Mouse (Mus musculus) liver, embryonic 14.5 days (tissue): ENCODE results near the gene Abhd18. TPM values are rescaled to one million over a fixed set of nuclear protein-coding genes. Genes with fewer than 3 reads are reported as not detected.

Experiments used
- ATAC-seq: fragments of 200-750 bp; cut with Nextera tagmentation; 2 replicates; pipeline ENCODE4 v1.8.0; 2017; ENCODE audit warnings: moderate number of reproducible peaks, mild to moderate bottlenecking, moderate library complexity; ENCODE audit not compliant: insufficient read depth
- DNase-seq, 3 experiments: peaks; one replicate each; pipeline ENCODE4 v3.0.0-alpha.2; 2012 to 2013; ENCODE audit warnings: low read depth in 3 of 3, low spot score in 3 of 3
- H3K27ac ChIP-seq: fragments of 300-500 bp; sonication (generic); 2 replicates; pipeline ENCODE4 v1.5.1; 2014; ENCODE audit warnings: moderate library complexity, mild to moderate bottlenecking, control low read depth, inconsistent platforms
- H3K27me3 ChIP-seq: fragments of 300-500 bp; sonication (generic); 2 replicates; pipeline ENCODE4 v1.6.1; 2014; ENCODE audit warnings: mild to moderate bottlenecking, low read length, moderate library complexity; ENCODE audit not compliant: control insufficient read depth, insufficient read depth
- H3K36me3 ChIP-seq: fragments of 300-500 bp; sonication (generic); replicated peaks from 2 replicates; pipeline ENCODE4 v1.6.1; 2014; ENCODE audit warnings: low read depth; ENCODE audit not compliant: control insufficient read depth, insufficient read depth
- H3K4me1 ChIP-seq, 2 experiments: fragments of 200-500 bp in 1 of 2; fragments of 300-500 bp in 1 of 2; sonication (generic) in 1 of 2; replicated peaks; 2 replicates each; pipeline ENCODE4 v1.6.1; 2012 to 2014; ENCODE audit warnings: antibody characterized with exemption in 1 of 2, inconsistent platforms in 1 of 2, low read length in 1 of 2; ENCODE audit not compliant: control insufficient read depth in 2 of 2, insufficient read depth in 2 of 2
- H3K4me2 ChIP-seq: fragments of 300-500 bp; sonication (generic); 2 replicates; pipeline ENCODE4 v1.6.1; 2014; ENCODE audit warnings: low read depth, mild to moderate bottlenecking, control low read depth, moderate library complexity
- H3K4me3 ChIP-seq, 2 experiments: fragments of 200-500 bp in 1 of 2; fragments of 300-500 bp in 1 of 2; sonication (generic) in 1 of 2; 2 replicates each; pipeline ENCODE4 v1.5.1; 2012 to 2014; ENCODE audit warnings: low read depth in 2 of 2, low read length in 2 of 2, mild to moderate bottlenecking in 2 of 2, control low read depth in 1 of 2, inconsistent platforms in 1 of 2, moderate library complexity in 1 of 2; ENCODE audit not compliant: insufficient read depth in 1 of 2
- H3K9ac ChIP-seq: fragments of 300-500 bp; sonication (generic); replicated peaks from 2 replicates; pipeline ENCODE4 v1.6.1; 2014; ENCODE audit warnings: mild to moderate bottlenecking, control low read depth, moderate library complexity
- H3K9me3 ChIP-seq: fragments of 300-500 bp; sonication (generic); 2 replicates; pipeline ENCODE4 v1.6.1; 2016; ENCODE audit warnings: low read length, mixed read lengths; ENCODE audit not compliant: control insufficient read depth
- CTCF ChIP-seq: IDR thresholded peaks from 2 replicates; pipeline ENCODE4 v1.5.1; 2016; ENCODE audit warnings: antibody characterized with exemption, low read depth, control low read depth
- EP300 ChIP-seq: IDR thresholded peaks from 2 replicates; pipeline ENCODE4 v1.6.1; 2016; ENCODE audit warnings: antibody characterized with exemption, low read depth
- WGBS: fragments of 180-500 bp; shearing (Covaris S2); extraction: QIAGEN DNeasy Blood & Tissue Kit; methylation state at CpG from one replicate; pipeline ENCODE4 v1.1.7; 2014; ENCODE audit not compliant: insufficient replicate concordance; 5-methylcytosine and 5-hydroxymethylcytosine counted together
- polyA plus RNA-seq, 2 experiments: library from polyadenylated mRNA; depleted of rRNA in 1 of 2; stranded (reverse) in 1 of 2; unstranded in 1 of 2; fragments of >200 nt; fragmentation: Nextera tagmentation in 1 of 2; extraction: Ambion mirVana in 1 of 2; gene quantifications; 2 replicates each; pipeline versions ENCODE4 v1.2.1 to v1.2.3; 2012 to 2014

The Abhd18 gene
- polyA plus RNA-seq, 2 experiments: 2.1 to 2.2 TPM

DNA sequence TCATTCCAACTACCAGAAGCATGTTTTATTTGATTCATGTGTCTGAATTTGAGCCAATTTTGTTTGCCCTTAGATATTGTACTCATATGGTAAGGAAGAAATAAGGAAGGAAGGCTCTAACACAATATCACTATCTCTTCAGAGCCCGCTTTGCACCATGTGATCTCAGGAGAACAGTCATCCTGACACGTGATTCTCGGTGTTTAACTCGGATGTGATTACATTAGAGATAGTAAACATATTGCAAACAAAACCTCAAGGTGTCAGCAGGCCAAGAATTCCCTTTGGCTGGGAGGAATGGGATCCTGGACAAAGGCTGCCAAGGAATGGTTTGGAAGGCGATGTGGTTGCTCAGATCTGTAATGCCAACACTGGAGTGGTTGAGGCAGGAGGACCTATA lies 91.4 kb downstream of the Abhd18 start:
- no peak overlapping the region for H3K27ac ChIP-seq
- ATAC-seq (no peak), DNase-seq (no peak)
- no peak overlapping the region for H3K4me3 ChIP-seq
- H3K9ac ChIP-seq: no peak overlapping the region
- 65% methylated on average over 5 of the region's 5 CpGs for WGBS
- no peak overlapping the region for H3K4me2 ChIP-seq
- TF ChIP-seq CTCF (no peak), EP300 (no peak)
- no peaks in the 10 kb centered on the region for H3K4me1 ChIP-seq
- H3K9me3 ChIP-seq: no peaks in the 10 kb centered on the region
- no peaks in the 10 kb centered on the region for H3K27me3 ChIP-seq
- H3K36me3 ChIP-seq: no peaks in the 10 kb centered on the region

DNA sequence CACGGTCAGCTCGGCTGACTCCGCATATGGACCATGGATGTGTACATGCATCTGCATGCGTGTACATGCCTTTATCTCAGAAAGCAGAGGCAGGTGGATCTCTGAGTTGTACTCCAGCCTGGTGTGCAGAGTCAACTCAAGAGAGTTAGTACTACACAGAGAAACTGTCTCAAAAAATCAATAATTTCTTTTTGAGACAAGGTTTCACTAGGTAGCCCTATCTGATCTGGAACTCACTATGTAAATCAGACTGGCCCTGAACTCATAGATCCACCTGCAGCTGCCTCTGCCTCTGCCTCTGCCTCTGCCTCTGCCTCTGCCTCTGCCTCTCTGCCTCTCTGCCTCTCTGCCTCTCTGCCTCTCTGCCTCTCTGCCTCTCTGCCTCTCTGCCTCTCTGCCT lies 91.8 kb downstream of the Abhd18 start:
- Histone ChIP-seq H3K9ac (no peak overlapping the region), H3K4me3 (no peak overlapping the region), H3K4me2 (no peak overlapping the region), H3K4me1 (no peaks in the 10 kb centered on the region), H3K27me3 (no peaks in the 10 kb centered on the region), H3K36me3 (no peaks in the 10 kb centered on the region), H3K9me3 (no peaks in the 10 kb centered on the region), H3K27ac (no peak overlapping the region)
- no peak for ATAC-seq
- WGBS: 84% methylated on average over 4 of the region's 4 CpGs
- no peak for DNase-seq
- TF ChIP-seq EP300 (no peak), CTCF (no peak)

GRCm38 (mm10) chr3:40939019-40939418 lies 92.2 kb downstream of the Abhd18 start:
- Histone ChIP-seq H3K9ac (no peak overlapping the region), H3K27ac (no peak overlapping the region), H3K4me1 (no peaks in the 10 kb centered on the region), H3K4me2 (no peak overlapping the region), H3K9me3 (no peaks in the 10 kb centered on the region), H3K36me3 (no peaks in the 10 kb centered on the region), H3K4me3 (no peak overlapping the region), H3K27me3 (no peaks in the 10 kb centered on the region)
- no peak for ATAC-seq
- no peak for DNase-seq
- TF ChIP-seq EP300 (no peak), CTCF (no peak)

DNA sequence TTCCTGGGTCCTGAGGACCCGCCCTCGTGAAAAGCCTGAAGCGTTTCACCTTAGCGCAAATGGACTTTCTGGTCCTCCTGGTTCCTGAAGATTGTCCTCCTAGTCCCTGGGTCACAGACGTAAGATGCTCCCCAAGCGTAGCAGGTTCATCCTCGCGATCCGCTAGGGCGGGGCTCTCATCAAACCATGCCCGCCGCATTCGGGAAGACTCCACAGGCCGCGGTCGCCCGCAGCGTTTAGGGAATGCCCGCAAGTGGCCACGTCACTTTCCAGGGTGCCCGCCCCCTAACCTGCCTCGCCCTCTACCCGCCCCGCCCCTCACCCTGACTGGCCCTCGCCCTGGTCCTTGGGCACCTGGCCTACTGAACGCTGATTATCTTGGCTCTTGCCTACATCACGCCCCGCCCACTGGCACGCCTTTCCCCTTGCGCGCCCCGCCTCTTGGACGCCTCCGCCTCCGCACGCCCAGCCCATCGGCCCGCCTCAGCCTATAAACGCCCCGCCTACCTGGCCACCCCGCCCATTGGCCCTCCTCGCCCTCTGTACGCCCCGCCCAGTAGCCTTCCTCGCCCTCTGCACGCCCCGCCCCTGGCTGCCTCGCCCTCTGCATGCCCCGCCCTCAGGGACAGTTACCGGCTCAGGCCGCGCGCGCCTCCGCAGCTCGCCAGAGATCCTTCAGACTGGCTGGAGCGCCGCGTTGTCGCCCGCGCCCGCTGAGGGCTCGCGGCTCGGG lies 102.6 kb downstream of the Abhd18 start, which contains the start of gene Larp1b:
Gene Larp1b, plus strand, starts transcription at position 659 of the 733 bp plus-strand sequence.
- Histone ChIP-seq H3K4me1 (peaks cover 6 to 8% of the 10 kb centered on the region in 2 experiments), H3K36me3 (no peaks in the 10 kb centered on the region), H3K27ac (peak within 1 kb of the TSS; percentile 74), H3K27me3 (peaks cover 4% of the 10 kb centered on the region), H3K4me3 (peak within 1 kb of the TSS; percentile 88 to 90), H3K9me3 (no peaks in the 10 kb centered on the region), H3K4me2 (peak within 1 kb of the TSS; percentile 95), H3K9ac (peak within 1 kb of the TSS; percentile 92)
- DNase-seq: peak; percentile 94 to 97 (median 94)
- peak; percentile 90 for ATAC-seq
- under 1% methylated on average over 66 of the region's 66 CpGs for WGBS
- TF ChIP-seq EP300 (no peak), CTCF (peak; percentile 6; the same call in 1 of the 2 replicates)

DNA sequence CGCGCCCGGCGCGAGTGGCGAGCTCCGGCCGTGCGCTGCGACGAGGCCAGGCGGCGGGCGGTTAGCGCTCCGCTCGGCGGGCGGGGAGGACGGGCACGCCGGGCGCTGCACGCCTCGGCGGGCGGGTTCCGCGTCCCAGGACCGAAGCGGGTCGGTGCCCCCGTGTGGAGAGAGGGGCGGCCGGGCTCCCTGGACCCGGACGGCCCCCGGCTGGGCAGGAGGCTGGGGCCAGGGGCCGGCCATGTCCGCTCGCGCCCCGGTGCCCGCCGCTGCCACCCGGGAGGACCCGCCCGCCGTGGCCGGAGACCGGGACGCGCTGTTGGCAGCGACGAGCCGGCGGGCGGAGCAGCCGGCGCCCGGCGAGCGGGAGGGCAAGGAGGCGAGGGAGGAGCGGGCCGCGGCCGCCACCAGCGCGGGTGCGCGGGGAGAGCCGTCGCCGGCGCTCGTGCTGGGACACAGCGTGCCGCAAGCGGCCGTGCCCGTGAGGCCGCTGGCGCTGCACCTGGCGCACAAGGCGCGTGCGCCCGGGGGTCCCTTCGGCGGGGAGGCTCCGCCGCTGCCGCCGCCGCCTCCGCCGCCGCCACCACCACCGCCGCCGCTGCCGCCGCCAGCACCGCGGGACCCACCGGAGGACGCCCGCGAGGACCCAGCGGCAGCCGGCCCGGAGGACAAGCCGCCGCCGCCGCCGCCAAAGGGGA lies 103.3 kb downstream of the Abhd18 start:
- peak overlapping the region; percentile 88 to 90 for H3K4me3 ChIP-seq
- peak overlapping the region; percentile 95 for H3K4me2 ChIP-seq
- DNase-seq (peak; percentile 20 to 27 (median 23)), ATAC-seq (peak; percentile 34)
- H3K9ac ChIP-seq: peak overlapping the region; percentile 92
- H3K36me3 ChIP-seq: no peaks in the 10 kb centered on the region
- under 1% methylated on average over 88 of the region's 118 CpGs for WGBS
- H3K27ac ChIP-seq: peak overlapping the region; percentile 74
- H3K27me3 ChIP-seq: peaks cover 4% of the 10 kb centered on the region
- peaks cover 6 to 8% of the 10 kb centered on the region in 2 experiments for H3K4me1 ChIP-seq
- TF ChIP-seq EP300 (no peak), CTCF (no peak)
- H3K9me3 ChIP-seq: no peaks in the 10 kb centered on the region
